Mouse (Mus musculus): ENCODE results near the gene Cacna1a.
"Not testable (repeated sequence)": the region's sequence is repeated elsewhere in the genome, so short reads cannot be mapped to it uniquely, and the experiment has no call there.

Cacna1a gene

GRCm38 (mm10) chr8:84474456-84474855, 86.2 kb downstream of the Cacna1a start:
- no peak for DNase-seq (ENCODE audit: low read depth, low spot score)

- DNase-seq (ENCODE audit: low read depth, low spot score) = no peak
These were observed 89.1 kb downstream of the Cacna1a start for GRCm38 (mm10) chr8:84477341-84477740.

GRCm38 (mm10) chr8:84483004-84483403, 94.8 kb downstream of the Cacna1a start:
- no peak for DNase-seq (ENCODE audit: low read depth, low spot score)

DNA sequence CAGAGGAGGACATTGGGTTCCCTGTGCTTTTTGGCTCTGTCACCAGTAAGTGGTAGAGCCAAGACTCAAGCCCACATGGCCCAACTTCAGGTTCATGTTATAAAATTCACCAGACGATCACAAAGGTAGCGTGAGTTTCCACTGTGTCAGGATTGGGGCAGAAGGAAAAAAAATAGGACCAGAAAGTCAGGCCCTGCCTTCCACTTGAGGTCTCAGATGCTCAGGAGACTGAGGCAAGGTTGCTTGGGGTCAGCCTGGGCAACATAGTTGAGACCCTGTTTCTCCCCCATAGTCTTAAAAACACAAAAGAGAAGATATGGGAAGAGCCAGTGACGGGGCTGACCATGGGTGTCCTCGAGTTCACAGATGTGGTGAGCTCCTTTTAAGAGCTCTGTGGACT, 97.1 kb downstream of the Cacna1a start:
- no peak for DNase-seq (ENCODE audit: low read depth, low spot score)

GRCm38 (mm10) chr8:84485864-84486263, 97.6 kb downstream of the Cacna1a start:
- no peak for DNase-seq (ENCODE audit: low read depth, low spot score)

GRCm38 (mm10) chr8:84489223-84489622, 101.0 kb downstream of the Cacna1a start:
- no peak for DNase-seq (ENCODE audit: low read depth, low spot score)

GRCm38 (mm10) chr8:84494541-84495084, 106.4 kb downstream of the Cacna1a start:
- DNase-seq (ENCODE audit: low read depth, low spot score) = no peak

DNA sequence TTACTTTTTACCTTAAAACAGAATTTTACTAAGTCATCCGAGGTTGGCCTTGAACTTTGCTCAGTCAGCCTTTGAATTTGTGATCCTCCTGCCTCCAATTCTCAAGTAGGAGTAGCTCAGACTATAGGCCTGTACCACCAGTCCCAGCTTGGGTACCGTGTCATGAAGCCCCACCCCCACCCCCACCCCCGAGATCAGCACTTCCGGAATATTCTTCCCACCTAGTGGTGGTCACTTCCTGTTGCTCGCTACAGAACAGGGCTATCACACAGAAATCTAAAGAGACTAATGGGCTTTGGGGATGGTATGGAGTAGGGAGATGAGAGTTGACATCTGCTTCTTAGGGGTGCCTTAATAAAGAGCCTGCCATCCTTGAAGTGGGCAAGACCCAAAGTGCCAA, 112.9 kb downstream of the Cacna1a start:
- DNase-seq (ENCODE audit: low read depth, low spot score) = no peak

DNA sequence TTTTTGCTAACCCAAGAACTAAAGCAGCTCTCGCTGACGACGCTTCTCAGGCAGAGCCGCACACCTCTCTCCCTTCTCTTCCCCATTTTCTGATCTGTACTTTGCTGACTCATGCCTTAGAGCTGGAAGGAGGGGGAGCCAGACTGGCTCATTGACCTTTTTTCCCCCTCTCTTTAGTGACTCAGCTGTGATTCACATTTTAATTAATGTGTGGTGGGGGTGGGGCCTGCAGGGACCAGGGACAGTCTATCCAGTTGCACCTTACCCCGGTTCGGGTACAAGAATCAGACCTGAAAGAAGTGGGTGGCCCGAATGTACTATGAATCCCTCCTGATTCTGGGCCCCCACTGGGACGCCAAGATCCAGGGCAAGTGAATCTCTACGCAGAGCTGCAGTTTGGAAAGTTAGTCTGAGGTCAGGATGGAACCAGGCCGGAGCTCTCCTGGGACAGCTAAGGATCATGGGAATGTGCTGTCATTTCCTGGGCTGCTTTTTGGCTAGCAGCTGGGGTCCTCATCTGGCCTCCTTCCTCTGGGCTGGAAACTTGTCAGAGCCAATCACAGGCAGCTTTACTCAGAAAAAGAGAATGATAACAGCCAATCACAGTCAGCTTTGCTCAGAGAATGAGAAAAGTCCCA, 113.5 kb downstream of the Cacna1a start:
- no peak for DNase-seq (ENCODE audit: low read depth, low spot score)

DNA sequence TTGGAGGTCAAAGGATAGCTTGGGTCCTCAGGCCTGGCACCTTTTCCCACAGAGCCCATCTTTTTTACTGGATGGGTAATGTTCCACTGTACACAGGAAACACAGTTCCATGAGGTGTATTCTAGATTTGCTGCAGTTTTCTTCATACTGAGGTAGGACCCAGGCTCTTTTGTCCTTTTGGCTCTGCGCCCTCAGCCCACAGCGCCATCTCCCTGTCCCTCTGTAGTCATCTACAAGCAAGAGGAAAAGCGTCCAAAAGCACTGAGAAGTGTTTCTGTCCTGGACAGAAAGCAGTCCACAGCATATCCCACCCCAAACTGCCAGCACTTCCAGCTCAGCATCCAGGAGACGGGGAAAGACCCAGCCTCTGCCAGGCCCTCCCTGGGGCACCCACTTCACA, 114.4 kb downstream of the Cacna1a start:
- no peak for DNase-seq (ENCODE audit: low read depth, low spot score)

DNA sequence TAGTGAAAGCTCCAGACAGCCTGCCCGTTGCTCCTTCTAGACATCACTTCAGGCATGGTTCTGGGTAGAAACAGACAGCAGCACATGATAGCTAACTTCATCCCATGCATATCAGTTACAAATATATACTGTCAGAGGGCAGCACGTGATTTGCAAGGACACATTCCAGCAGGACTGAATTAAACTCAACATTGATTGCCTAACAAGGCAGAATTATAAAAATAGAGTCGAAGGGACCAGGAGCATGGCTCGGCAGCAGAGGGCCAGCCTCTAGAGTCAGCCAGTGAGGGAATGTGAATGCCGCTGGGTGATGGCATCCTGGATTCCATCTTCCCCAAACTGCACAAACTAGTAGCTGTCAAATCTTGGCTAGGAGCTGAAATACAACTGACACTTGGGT, 119.0 kb downstream of the Cacna1a start:
- no peak for DNase-seq (ENCODE audit: low read depth, low spot score)

DNA sequence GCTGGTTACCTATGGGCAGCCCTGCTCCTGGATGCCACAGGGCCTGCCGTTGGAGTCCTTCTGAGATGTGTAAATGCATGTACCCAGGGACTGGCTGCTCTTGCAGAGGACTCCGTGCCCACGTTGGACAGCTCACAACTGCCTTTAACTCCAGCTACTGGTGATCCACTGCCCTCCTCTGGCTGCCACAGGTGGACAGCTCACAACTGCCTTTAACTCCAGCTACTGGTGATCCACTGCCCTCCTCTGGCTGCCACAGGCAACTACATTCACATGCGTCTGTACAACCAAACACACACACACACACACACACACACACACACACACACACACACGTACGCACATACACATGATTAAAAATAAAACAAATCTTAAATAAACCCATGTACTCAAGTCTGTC, 121.5 kb downstream of the Cacna1a start:
- DNase-seq (ENCODE audit: low read depth, low spot score) = not testable (repeated sequence)

DNA sequence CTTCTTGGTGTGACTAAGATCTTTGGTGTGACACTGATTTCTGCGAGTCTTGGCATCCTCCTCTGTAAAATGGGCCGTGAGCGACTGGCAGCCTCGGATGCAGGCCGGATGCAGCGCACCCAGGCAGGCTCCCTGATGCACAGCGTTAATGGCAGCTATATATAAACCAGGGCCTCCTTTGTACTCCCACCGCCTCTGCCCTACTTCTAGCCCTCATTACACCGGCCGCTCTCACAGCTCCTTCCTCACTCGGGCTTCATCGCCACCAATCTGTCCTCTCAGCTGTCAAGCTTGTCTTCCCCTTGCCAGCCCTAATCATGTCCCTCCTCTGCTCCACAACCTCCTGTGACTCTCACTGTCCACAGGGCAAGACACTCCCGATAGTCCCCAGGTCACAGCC, 123.4 kb downstream of the Cacna1a start:
- no peak for DNase-seq (ENCODE audit: low read depth, low spot score)

DNA sequence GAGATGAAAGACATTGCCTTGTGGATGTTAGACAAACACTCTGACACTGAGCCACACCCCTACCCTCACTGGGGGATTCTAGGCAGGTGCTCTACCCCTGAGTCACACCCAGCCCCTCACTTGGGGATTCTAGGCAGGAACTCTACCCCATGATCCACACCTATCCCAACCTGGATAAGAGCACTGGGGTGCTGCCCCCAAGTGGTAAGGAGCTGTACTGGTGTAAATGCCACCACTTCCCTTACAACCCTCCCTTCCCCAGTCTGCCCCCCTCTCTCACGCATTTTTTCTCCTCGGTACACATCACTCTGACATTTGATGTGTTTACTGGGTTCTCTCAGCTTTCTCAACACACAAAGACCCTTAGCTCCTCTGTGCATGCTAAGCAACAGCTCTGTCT, 125.5 kb downstream of the Cacna1a start:
- DNase-seq (ENCODE audit: low read depth, low spot score) = no peak

- DNase-seq (ENCODE audit: low read depth, low spot score) = no peak
These were observed 129.9 kb downstream of the Cacna1a start for GRCm38 (mm10) chr8:84518180-84518579.

DNA sequence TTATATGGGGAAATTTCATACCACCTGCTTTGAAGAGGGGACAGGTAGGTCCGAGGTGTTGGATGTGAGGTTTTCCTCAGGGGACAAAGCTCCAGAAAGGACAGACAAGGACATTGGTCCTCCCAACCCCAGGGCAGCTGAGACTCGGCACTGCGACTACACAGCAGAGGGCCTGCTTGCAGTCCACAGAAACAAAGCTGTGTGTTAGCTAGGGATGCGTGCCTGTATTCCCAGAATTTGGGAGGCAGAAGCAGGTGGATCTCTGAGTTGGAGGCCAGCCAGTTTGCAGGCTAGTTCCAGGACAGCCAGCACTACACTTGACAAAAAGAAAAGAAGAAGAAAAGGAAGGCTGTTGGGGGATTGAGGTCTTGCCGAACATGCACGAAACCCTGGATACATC, 130.5 kb downstream of the Cacna1a start:
- no peak for DNase-seq (ENCODE audit: low read depth, low spot score)

DNA sequence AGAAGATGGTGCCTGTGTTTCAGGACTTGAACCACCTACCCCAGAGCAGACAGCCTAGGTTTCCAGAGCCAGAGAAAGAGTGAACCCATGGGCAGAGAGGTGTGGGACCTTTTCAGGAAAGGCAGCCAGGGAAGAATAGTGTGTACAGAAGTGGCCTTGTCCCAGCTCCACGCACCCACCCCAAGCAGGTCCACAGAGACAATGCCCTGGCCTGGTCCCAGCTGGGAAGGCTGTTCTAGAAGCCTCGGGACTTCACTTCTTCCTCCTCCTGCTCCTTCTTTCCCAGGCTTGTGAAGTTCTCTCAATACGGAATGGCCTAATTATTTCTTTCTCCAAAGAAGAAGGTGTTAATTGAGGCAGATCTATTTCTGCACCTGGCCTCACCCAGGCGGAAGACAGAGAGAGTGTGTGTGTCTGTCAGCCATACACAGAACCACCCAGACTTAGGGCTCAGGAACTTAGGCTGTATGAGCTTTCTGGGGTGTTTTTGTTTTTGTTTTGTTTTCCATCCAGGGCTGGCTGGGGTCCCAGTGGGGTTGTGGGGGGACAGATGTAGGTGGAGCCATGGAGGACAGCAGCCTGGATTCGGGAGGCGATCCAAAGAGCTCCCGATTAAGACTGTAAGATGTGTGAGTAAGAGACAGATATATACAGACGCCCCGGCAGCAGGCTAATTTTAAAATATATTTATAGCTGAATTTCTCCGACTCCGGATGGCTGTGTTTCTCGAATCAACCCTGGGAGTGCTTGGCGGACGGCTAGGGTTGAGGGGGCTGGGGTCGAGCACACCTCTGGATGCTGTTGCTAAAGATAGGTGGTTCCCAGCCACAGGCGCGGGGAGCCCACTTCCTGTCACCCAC, 131.8 kb downstream of the Cacna1a start:
- no peak for DNase-seq (ENCODE audit: low read depth, low spot score)

- DNase-seq (ENCODE audit: low read depth, low spot score) = no peak
These were observed 132.8 kb downstream of the Cacna1a start for GRCm38 (mm10) chr8:84520999-84521398.

DNA sequence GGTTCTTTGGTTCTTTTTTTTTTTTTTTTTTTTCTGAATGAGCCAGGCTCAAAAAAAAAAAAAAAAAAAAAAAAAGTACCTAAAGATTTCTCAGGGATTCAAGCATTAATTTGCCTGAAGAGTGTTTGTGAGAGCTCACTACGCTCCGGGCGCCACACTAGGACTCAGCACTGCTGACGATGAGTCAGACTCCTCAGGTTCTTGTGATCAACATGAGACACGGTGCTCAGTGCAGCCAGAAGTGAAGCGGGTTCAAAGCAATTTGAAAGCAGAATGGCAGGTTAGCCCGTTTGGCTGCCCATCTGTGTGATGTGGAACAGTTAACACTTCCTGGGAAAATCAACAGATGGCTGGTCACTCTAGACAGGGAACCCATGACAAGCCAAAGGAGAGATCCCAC, 139.8 kb downstream of the Cacna1a start:
- DNase-seq (ENCODE audit: low read depth, low spot score) = no peak

DNA sequence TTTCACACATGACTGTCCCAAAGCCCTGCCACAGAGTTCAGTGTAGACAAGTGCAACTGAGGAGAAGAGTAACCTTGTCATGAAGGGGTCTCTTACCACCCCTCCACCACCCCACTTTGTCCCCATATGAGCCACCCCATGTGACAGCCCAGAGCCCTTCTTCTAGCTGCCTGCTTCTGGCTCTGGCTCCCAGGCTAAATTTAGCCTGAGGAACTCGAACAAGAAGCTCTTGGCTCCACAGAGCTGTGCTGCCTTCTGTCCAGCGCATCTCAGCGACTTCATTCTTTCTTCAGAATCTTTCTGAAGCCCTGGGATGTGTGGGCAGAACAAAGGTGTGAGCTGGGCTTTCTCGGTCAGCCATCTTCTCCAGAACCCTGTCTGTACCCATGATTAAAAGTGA, 141.3 kb downstream of the Cacna1a start:
- DNase-seq (ENCODE audit: low read depth, low spot score) = no peak

DNA sequence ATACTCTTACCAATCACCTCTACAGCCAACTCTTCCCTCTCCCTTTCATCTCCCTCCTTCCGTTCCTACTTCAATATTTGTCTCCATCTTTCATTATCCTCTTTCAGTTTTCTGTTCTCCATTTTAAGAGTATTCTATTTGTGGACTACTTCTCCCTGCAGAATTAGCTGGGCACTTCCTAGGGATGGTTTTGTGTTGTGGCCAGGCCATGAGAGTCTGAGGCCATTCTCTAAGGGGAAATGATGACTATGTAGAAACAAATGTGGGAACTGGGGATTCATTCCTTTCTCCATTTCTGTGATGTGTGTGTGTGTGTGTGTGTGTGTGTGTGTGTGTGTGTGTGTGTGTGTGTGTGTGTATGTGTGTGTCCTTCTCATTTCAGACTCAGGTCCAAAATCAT, 144.5 kb downstream of the Cacna1a start:
- no peak for DNase-seq (ENCODE audit: low read depth, low spot score)

- DNase-seq (ENCODE audit: low read depth, low spot score) = no peak
These were observed 145.1 kb downstream of the Cacna1a start for GRCm38 (mm10) chr8:84533341-84533740.

GRCm38 (mm10) chr8:84536917-84537316, 148.7 kb downstream of the Cacna1a start:
- no peak for DNase-seq (ENCODE audit: low read depth, low spot score)
